Mouse (Mus musculus) neural tube, embryonic 14.5 days (tissue): ENCODE measurements around the gene Lipt1. TPM values are rescaled to one million over a fixed set of nuclear protein-coding genes. Genes with fewer than 3 reads are reported as not detected.

Source experiments
- ATAC-seq: fragments of 200-750 bp; cut with Nextera tagmentation; 2 replicates; pipeline ENCODE4 v1.8.0; 2017; ENCODE audit warnings: low read depth, mild to moderate bottlenecking, moderate TSS enrichment, moderate library complexity
- H3K27ac ChIP-seq: fragments of 300-500 bp; sonication (generic); 2 replicates; pipeline ENCODE4 v1.5.1; 2014; ENCODE audit warnings: low read depth, mild to moderate bottlenecking, control low read depth, low read length, moderate library complexity, mixed read lengths
- H3K27me3 ChIP-seq: fragments of 300-500 bp; sonication (generic); 2 replicates; pipeline ENCODE4 v1.6.1; 2014; ENCODE audit warnings: low read length; ENCODE audit not compliant: control insufficient read depth, insufficient read depth
- H3K36me3 ChIP-seq: fragments of 300-500 bp; sonication (generic); 2 replicates; pipeline ENCODE4 v1.6.1; 2014; ENCODE audit warnings: low read length, mixed read lengths; ENCODE audit not compliant: control insufficient read depth, insufficient read depth
- H3K4me1 ChIP-seq: fragments of 300-500 bp; sonication (generic); 2 replicates; pipeline ENCODE4 v1.6.1; 2014; ENCODE audit warnings: low read length; ENCODE audit not compliant: control insufficient read depth, insufficient read depth
- H3K4me2 ChIP-seq: fragments of 300-500 bp; sonication (generic); 2 replicates; pipeline ENCODE4 v1.6.1; 2014; ENCODE audit warnings: mild to moderate bottlenecking, low read depth, low read length, control low read depth
- H3K4me3 ChIP-seq: fragments of 300-500 bp; sonication (generic); 2 replicates; pipeline ENCODE4 v1.5.1; 2014; ENCODE audit warnings: low read depth, low read length, control low read depth, mixed read lengths
- H3K9ac ChIP-seq: fragments of 300-500 bp; sonication (generic); replicated peaks from 2 replicates; pipeline ENCODE4 v1.6.1; 2014; ENCODE audit warnings: low read depth, mild to moderate bottlenecking, control low read depth, low read length, mixed read lengths
- H3K9me3 ChIP-seq: fragments of 300-500 bp; sonication (generic); 2 replicates; pipeline ENCODE4 v1.6.1; 2016; ENCODE audit warnings: low read length; ENCODE audit not compliant: control insufficient read depth
- WGBS: fragments of 180-500 bp; shearing (Covaris S2); extraction: QIAGEN DNeasy Blood & Tissue Kit; methylation state at CpG from one replicate; pipeline ENCODE4 v1.1.7; 2014; 5-methylcytosine and 5-hydroxymethylcytosine counted together
- polyA plus RNA-seq: library from polyadenylated mRNA; unstranded; fragments of >200 nt; fragmentation: Nextera tagmentation; extraction: Ambion mirVana; gene quantifications from 2 replicates; pipeline ENCODE4 v1.2.1, GENCODE M21; 2014

Gene Lipt1
- polyA plus RNA-seq, 1 experiment from 2014 or later, result 8.9 TPM

DNA sequence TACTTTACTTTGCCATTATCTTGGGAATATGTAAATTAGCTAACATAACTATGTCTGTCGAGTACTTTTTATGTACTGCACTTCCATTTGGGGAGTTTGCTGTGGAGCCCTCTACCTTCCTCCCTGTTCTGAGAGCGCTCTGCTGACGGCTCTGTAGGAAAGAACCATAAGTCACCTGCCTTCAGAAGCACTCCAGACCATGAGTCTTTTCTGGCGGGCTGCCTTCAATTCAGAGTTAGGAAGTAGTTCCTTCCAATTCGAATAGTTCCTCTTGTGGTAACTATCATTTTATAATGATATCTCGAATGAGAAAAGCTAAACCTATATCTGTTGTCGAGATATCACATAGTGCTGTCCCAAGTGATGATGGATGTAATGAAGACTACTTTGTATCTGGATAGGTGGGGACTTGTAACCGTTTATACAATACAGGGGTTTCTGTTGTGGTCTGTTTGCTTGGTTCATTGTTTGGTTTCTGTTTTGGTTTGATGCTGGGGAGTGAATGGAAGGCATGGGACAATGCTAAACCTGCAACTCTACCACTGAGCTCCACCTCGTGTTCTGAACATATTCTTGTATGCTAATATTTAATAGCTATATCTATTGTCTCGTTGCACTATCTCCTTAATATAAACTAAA, 3.7 kb upstream of the Lipt1 start:
- 73% methylated on average over 10 of the region's 10 CpGs for WGBS
- no peak overlapping the region for H3K4me2 ChIP-seq
- H3K9me3 ChIP-seq, result no peaks in the 10 kb centered on the region
- no peak overlapping the region for H3K9ac ChIP-seq
- ATAC-seq, result no peak
- 0 out of 2 replicates have a peak, but pooled peaks cover 3% of the 10 kb centered on the region for H3K4me1 ChIP-seq
- no peaks in the 10 kb centered on the region for H3K27me3 ChIP-seq
- H3K36me3 ChIP-seq, result no peaks in the 10 kb centered on the region
- H3K27ac ChIP-seq, result no peak overlapping the region
- no peak overlapping the region for H3K4me3 ChIP-seq

GRCm38 (mm10) chr1:37868640-37869039, 2.9 kb upstream of the Lipt1 start:
- no peak for ATAC-seq
- Histone ChIP-seq H3K27ac (no peak overlapping the region), H3K4me1 (0 out of 2 replicates have a peak, but pooled peaks cover 3% of the 10 kb centered on the region), H3K9ac (no peak overlapping the region), H3K4me3 (no peak overlapping the region), H3K9me3 (no peaks in the 10 kb centered on the region), H3K27me3 (no peaks in the 10 kb centered on the region), H3K4me2 (no peak overlapping the region), H3K36me3 (no peaks in the 10 kb centered on the region)
- 61% methylated on average over 10 of the region's 10 CpGs for WGBS

DNA sequence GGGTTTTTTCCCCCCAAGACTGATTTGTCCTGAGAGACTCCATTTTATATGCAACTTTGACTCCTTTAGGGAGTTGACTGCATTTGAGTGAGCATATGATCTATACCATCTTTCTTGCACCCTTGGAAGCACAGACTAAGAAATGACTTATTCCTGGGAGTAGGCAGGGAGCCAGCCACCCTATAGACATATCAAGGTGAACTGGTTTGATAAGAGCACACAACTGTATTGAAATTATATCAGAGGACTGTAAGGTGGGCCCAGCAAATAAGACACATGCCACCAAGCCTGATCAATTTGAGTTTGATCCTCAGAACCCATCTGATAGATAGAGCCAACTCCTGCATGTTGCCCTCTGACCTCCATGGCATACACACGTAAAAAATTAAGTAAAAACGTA, 2.2 kb upstream of the Lipt1 start:
- Histone ChIP-seq H3K4me1 (0 out of 2 replicates have a peak, but pooled peaks cover 3% of the 10 kb centered on the region), H3K9me3 (no peaks in the 10 kb centered on the region), H3K9ac (no peak overlapping the region), H3K4me3 (no peak overlapping the region), H3K4me2 (no peak overlapping the region), H3K36me3 (no peaks in the 10 kb centered on the region), H3K27me3 (no peaks in the 10 kb centered on the region), H3K27ac (no peak overlapping the region)
- ATAC-seq, result no peak
- WGBS, result 57% methylated on average over 2 of the region's 2 CpGs

DNA sequence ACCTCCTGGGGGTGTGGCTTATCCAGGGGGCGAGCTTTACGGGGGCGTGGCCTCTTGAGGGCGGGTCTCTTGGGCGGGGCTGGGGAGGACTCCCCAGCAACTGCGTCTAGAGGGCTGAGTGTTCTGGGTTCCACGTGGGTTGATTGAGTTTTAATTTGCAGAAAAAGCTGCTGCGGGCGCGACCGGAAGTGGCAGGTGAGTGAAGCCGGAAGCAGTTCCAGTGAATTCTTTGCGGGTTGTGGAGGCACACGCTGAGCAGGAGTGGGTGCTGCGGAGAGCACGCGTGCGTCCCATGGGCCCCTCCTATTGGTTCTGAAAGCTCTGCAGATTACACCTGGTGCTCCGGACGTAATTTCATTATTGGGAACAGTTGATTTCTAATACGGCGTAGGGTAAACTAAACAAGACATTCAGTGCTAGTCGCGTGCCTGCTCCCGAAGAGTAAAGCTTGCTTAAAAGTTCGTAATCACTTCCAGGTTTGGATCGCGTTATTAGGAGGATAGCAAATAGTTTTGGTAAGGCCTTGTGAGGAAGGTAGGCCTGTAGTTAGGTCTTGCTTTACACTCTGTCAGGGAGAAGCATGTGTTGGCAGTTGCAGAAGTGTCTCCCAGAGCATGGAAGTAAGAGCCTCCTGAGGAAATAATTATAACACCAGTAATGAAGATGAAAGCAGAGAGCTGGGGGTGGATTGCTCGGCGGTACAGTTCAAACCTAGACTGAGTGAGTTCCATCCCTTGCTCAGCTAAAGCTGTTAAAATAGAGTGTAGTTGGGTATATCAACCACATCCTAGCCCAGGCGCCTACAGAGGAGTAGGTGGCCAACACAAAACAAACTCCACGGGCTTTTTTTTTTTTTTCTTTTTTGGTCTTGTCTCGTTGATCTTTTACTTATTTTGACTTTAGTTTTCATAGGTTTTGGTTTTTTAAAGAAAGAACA, 861 bp downstream of the Lipt1 start:
- H3K27ac ChIP-seq, result peak overlapping the region; percentile 45
- H3K4me2 ChIP-seq, result peak overlapping the region; percentile 68
- H3K36me3 ChIP-seq, result 0 out of 2 replicates have a peak, but pooled peaks cover 6% of the 10 kb centered on the region
- no peaks in the 10 kb centered on the region for H3K27me3 ChIP-seq
- H3K4me1 ChIP-seq, result 0 out of 2 replicates have a peak, but pooled peaks cover 3% of the 10 kb centered on the region
- H3K9me3 ChIP-seq, result peaks cover 3% of the 10 kb centered on the region; the same call in 1 of the 2 replicates
- peak overlapping the region; percentile 40 for H3K4me3 ChIP-seq
- peak overlapping the region; percentile 48 for H3K9ac ChIP-seq
- ATAC-seq, result peak; percentile 93
- 7% methylated on average over 33 of the region's 33 CpGs for WGBS

DNA sequence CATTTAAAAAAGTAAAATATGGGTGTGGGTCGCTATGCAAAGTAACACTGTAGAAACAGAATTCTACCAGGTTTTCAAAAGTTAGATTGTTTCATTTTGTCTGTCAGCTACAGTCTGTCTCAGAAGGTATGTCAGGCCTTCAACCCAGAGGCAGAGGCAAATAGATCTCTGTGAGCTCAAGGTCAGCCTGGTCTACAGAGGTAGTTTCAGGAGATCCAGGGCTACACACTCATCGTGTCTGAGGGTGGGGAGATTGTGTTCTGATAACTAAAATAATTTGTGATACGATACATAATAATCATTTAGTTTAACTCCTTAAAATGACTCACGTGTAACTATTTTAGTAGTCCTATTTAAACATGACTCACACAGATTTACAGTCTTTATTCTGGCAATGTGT, 1.6 kb downstream of the Lipt1 start:
- Histone ChIP-seq H3K4me1 (0 out of 2 replicates have a peak, but pooled peaks cover 3% of the 10 kb centered on the region), H3K4me2 (peak overlapping the region; percentile 2; the same call in 1 of the 2 replicates), H3K9me3 (peaks cover 3% of the 10 kb centered on the region; the same call in 1 of the 2 replicates), H3K27me3 (no peaks in the 10 kb centered on the region), H3K4me3 (no peak overlapping the region), H3K27ac (no peak overlapping the region), H3K36me3 (0 out of 2 replicates have a peak, but pooled peaks cover 6% of the 10 kb centered on the region), H3K9ac (no peak overlapping the region)
- no peak for ATAC-seq
- 94% methylated on average over 4 of the region's 4 CpGs for WGBS

GRCm38 (mm10) chr1:37877736-37878460, 6.4 kb downstream of the Lipt1 start:
- Histone ChIP-seq H3K4me1 (no peaks in the 10 kb centered on the region), H3K4me2 (no peak overlapping the region), H3K27ac (no peak overlapping the region), H3K9ac (no peak overlapping the region), H3K9me3 (peaks cover 3% of the 10 kb centered on the region; the same call in 1 of the 2 replicates), H3K4me3 (no peak overlapping the region), H3K27me3 (no peaks in the 10 kb centered on the region), H3K36me3 (peaks cover 26% of the 10 kb centered on the region)
- ATAC-seq, result no peak
- WGBS, result 97% methylated on average over 13 of the region's 13 CpGs

- H3K4me3 ChIP-seq, result no peak overlapping the region
- no peaks in the 10 kb centered on the region for H3K27me3 ChIP-seq
- WGBS, result 96% methylated on average over 4 of the region's 4 CpGs
- peaks cover 20% of the 10 kb centered on the region for H3K36me3 ChIP-seq
- H3K4me2 ChIP-seq, result no peak overlapping the region
- no peaks in the 10 kb centered on the region for H3K9me3 ChIP-seq
- no peak overlapping the region for H3K9ac ChIP-seq
- H3K4me1 ChIP-seq, result no peaks in the 10 kb centered on the region
- ATAC-seq, result no peak
- no peak overlapping the region for H3K27ac ChIP-seq
Observed at GRCm38 (mm10) chr1:37883411-37883810, 11.9 kb downstream of the Lipt1 start.

DNA sequence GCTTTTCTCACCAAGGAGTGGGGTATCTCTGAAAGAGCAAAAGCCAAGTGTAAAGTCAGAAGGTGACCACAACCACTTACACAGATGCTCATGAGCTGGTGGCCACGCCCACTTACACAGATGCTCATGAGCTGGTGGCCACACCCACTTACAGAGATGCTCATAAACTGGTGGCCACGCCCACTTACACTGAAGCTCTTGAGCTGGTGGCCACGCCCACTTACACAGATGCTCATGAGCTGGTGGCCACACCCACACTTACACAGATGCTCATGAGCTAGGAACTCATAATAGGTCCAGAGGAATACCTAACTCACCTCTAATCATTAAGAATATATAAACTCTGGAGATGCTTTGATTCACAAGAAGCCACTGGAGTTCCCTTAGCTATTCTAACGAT, 12.9 kb downstream of the Lipt1 start:
- no peak overlapping the region for H3K9ac ChIP-seq
- H3K27me3 ChIP-seq, result no peaks in the 10 kb centered on the region
- WGBS, result 90% methylated on average over 4 of the region's 4 CpGs
- no peak overlapping the region for H3K27ac ChIP-seq
- H3K4me1 ChIP-seq, result peaks cover 4% of the 10 kb centered on the region; the same call in 1 of the 2 replicates
- no peak for ATAC-seq
- H3K4me2 ChIP-seq, result no peak overlapping the region
- H3K9me3 ChIP-seq, result no peaks in the 10 kb centered on the region
- H3K4me3 ChIP-seq, result no peak overlapping the region
- H3K36me3 ChIP-seq, result peaks cover 11% of the 10 kb centered on the region
